Mouse (Mus musculus) cortical plate, adult 2 months (tissue): ENCODE results near the gene Trmt11. TPM values are rescaled to one million over a fixed set of nuclear protein-coding genes. Genes with fewer than 3 reads are reported as not detected.
"Not testable (repeated sequence)": the region's sequence is repeated elsewhere in the genome, so short reads cannot be mapped to it uniquely, and the experiment has no call there.

ENCODE experiments used
- H3K27ac ChIP-seq: fragments of 200-500 bp; 2 replicates; pipeline ENCODE4 v1.5.1; 2012; ENCODE audit warnings: low read length, control low read depth, inconsistent platforms; ENCODE audit not compliant: insufficient read depth
- H3K4me1 ChIP-seq: fragments of 200-500 bp; 2 replicates; pipeline ENCODE4 v1.6.1; 2011; ENCODE audit warnings: low read length; ENCODE audit not compliant: control insufficient read depth, insufficient read depth
- H3K4me3 ChIP-seq: fragments of 200-500 bp; 2 replicates; pipeline ENCODE4 v1.5.1; 2011; ENCODE audit warnings: mild to moderate bottlenecking, low read length, control low read depth; ENCODE audit not compliant: insufficient read depth
- CTCF ChIP-seq: fragments of 200-500 bp; IDR thresholded peaks from 2 replicates; pipeline ENCODE4 v1.5.1; 2011; ENCODE audit warnings: mild to moderate bottlenecking, control low read depth, low read length; ENCODE audit not compliant: insufficient read depth; ENCODE audit errors: extremely low read depth
- POLR2A ChIP-seq: fragments of 200-500 bp; IDR thresholded peaks from 2 replicates; pipeline ENCODE4 v1.6.1; 2011; ENCODE audit warnings: mild to moderate bottlenecking, low read length, control low read depth; ENCODE audit not compliant: insufficient read depth; ENCODE audit errors: extremely low read depth
- polyA plus RNA-seq: library from polyadenylated mRNA; depleted of rRNA; stranded (reverse); fragments of >200 nt; gene quantifications from 2 replicates; pipeline ENCODE4 v1.2.3, GENCODE M21; 2012; rRNA removed

The Trmt11 gene
- polyA plus RNA-seq, 1 experiment = 5.1 TPM

DNA sequence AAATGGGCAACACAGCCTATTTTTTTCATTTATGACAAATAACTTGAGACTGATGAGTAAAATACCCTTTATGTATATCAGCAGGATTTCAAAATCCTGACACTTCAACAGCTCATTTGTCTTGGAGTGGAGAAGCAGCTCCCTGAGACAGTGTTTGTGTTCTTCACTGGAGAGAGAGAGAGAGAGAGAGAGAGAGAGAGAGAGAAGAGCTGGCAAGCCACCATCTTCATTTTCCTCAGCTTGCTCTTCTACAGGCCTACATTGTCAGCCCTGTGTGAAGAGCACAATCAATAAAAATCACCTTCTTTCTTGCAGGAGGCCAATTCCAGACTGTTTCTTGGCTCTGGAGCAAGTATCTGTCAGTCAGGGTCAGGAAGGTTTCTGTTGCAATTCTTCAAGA is 78.8 kb downstream of the Trmt11 start:
- Histone ChIP-seq H3K4me3 (no peak overlapping the region), H3K4me1 (no peaks in the 10 kb centered on the region), H3K27ac (no peak overlapping the region)
- TF ChIP-seq CTCF (no peak), POLR2A (no peak)

GRCm38 (mm10) chr10:30519143-30519542 is 81.4 kb downstream of the Trmt11 start:
- Histone ChIP-seq H3K4me3 (no peak overlapping the region), H3K4me1 (no peaks in the 10 kb centered on the region), H3K27ac (no peak overlapping the region)
- TF ChIP-seq CTCF (no peak), POLR2A (no peak)

- TF ChIP-seq POLR2A (no peak), CTCF (no peak)
- H3K4me1 ChIP-seq = no peaks in the 10 kb centered on the region
- no peak overlapping the region for H3K27ac ChIP-seq
- no peak overlapping the region for H3K4me3 ChIP-seq
Measured at GRCm38 (mm10) chr10:30517224-30517623, 83.3 kb downstream of the Trmt11 start.

- TF ChIP-seq POLR2A = no peak
- TF ChIP-seq CTCF = no peak
- Histone ChIP-seq H3K4me3 (no peak overlapping the region), H3K27ac (no peak overlapping the region), H3K4me1 (no peaks in the 10 kb centered on the region)
Measured at GRCm38 (mm10) chr10:30516771-30517170, 83.8 kb downstream of the Trmt11 start.

DNA sequence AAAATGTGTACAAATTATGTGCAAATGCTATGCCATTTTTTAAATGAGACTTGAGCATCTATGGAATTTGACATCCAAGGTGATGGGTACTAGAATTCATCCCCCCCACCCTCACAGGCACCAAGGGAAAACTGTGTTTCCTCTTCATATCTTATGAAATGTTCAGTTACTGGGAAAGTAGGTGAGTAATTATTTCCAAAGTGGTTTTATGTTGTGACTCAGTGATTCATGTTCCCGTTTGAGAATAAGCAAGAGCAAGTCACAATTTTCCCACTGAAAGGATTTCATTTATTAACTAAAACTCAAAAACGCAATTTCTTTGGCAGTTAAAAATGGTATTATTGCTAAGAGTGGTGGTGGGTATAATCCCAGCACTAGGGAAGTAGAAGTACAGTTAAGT is 95.8 kb downstream of the Trmt11 start:
- TF ChIP-seq CTCF = no peak
- no peak for TF ChIP-seq POLR2A
- H3K4me1 ChIP-seq = no peaks in the 10 kb centered on the region
- no peak overlapping the region for H3K4me3 ChIP-seq
- no peak overlapping the region for H3K27ac ChIP-seq

DNA sequence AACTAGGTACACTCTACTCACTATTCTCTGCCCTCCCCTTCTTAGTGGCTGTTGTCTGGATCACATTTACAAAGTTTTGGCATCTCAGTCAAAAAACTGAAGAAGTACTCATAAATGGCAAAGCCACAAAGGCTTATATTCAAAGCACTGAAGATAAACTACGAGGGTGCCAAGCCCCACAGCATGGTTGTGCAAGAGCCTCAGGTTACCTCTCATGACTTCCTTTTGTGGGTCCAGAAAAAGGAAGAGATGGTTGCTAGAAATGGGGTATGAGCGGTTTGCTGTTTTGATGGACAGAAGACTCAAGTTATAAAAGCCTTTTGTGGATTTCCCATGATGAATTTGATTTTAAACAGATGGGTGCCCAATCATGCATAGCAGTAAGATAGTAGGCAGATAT is 97.4 kb downstream of the Trmt11 start:
- Histone ChIP-seq H3K4me1 (no peaks in the 10 kb centered on the region), H3K27ac (no peak overlapping the region), H3K4me3 (no peak overlapping the region)
- TF ChIP-seq POLR2A = no peak
- TF ChIP-seq CTCF = no peak

DNA sequence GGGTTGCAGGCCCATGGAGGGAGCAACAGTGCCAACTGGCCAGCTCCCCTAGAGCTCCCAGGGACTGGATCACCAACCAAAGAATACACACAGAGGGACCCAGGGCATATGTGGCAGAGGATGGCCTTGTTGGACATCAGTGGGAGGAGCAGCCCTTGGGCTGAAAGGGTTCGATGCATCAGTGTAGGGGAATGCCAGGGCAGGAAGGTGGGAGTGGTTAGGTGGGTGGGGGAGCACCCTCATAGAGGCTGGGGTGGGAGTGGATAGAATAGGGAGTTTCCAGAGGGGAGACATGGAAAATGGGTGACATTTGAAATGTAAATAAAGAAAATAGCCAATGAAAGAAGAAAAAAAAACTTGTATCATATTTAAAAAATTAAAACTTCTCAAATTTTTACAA is 97.8 kb downstream of the Trmt11 start:
- Histone ChIP-seq H3K4me1 (no peaks in the 10 kb centered on the region), H3K4me3 (no peak overlapping the region), H3K27ac (no peak overlapping the region)
- TF ChIP-seq POLR2A (no peak), CTCF (no peak)

DNA sequence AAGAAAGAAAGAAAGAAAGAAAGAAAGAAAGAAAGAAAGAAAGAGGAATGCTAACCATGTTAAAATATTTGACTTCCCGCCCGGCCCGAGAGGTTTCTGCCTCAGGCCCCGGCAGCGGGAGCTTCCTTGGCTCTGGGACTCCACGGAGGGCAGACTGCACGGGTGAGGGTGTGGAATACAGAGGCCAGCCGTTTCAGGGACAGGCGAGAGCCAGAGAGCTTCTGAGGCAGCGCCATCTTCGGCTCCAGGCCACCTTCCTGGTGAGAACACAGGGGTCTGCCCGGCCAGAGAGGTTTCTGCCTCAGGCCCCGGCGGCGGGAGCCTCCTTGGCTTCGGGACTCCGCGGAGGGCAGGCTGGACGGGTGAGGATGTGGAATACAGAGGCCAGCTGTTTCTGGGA is 102.3 kb downstream of the Trmt11 start:
- not testable (repeated sequence) for H3K4me1 ChIP-seq, H3K27ac ChIP-seq, H3K4me3 ChIP-seq

Other genes with a start within 250 kb of the Trmt11 start
- gene Hint3, start 28.9 kb upstream of the Trmt11 start, polyA plus RNA-seq = 20.2 and 20.4 TPM in 2 replicates
- 47.2 and 49.9 TPM in 2 replicates for gene Ncoa7, start 202.6 kb upstream of the Trmt11 start, polyA plus RNA-seq
- 5.6 and 6.7 TPM in 2 replicates for gene Hey2, start 242.1 kb upstream of the Trmt11 start, polyA plus RNA-seq